Mouse (Mus musculus) R1 (cell line): ENCODE measurements around the gene Rtkn.
A peak's percentile ranks its signal among the peaks of the same experiment; 100 is the strongest.

ENCODE experiments used
- DNase-seq: peaks from one replicate; pipeline ENCODE4 v3.0.0-alpha.2; 2018; ENCODE audit warnings: low read depth, low spot score

Rtkn gene

DNA sequence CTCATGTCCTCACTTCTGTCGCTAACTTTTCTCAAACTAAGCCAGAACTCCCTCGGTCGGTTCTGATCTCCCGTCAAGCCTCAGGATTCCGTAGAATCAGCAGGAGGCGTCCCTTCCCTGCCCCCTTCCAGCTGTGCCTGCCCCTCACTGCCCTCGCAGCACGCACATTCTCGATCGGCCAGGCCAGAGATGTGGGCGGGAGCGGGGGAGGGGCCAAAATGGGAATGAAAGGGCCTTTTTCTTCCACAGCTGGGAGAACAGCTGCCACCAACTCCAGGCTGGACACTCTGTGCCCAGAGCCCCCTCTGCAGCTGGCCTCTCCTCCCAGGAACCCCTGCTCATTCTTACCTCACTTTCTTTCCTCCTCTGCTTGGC is 2.3 kb downstream of the Rtkn start:
- peak; percentile 54 for DNase-seq

DNA sequence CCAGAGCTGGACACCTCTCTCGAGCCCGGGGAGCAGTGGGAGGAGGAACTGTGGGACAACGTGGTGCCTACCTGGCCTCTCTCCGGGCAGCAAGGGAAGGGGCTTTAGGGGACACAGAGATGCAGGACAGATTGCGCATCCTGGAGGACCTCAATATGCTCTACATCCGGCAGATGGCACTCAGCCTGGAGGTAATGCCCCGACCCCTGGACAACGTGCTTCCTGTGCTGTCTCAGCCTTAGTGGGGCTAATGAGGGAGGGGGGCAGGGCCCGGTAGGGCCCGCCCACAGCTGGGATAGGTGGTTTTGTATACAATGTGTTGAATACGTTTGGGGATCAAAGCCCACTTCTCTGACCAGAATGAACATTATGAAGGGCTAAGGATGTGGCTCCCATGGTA is 2.8 kb downstream of the Rtkn start:
- DNase-seq: no peak

DNA sequence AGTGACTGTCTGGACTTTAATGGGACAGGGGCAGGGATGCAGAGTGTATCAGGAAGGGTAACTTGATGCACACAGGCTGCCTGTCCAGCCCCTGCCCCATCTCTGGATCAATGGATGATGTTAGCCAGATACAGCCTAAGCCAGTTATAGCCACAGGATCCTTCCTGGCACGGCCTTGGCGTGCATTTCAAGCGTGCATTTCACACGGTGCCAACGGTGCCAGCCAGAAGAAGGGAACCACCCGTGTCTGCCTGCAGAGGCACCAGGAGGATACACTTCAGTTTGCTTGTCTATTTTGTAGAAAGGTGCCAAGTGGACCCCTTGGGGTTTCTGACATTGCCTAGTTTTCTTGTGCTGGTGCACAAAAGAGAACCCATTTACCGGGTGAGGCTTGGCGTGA is 4.8 kb downstream of the Rtkn start:
- DNase-seq: no peak

DNA sequence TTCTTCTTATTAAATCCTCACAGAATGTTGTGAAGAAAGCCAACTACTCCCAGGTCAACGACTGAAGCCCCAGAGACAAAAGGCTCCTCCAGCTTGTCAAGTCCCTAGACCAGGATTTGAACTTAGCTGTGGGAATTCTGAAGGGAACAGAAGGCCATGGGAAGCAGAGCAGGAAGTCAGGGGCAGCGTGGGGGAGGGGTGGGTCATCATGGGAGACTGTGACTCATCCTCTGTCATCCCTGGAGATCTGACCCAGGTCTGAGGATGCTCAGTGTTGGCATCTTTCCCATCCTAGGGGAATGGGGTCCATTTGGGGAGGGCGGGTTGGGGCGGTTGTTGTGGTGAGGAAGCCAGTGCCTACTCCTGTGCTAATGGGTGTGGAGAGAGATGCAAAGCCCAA is 6.4 kb downstream of the Rtkn start:
- DNase-seq: no peak

DNA sequence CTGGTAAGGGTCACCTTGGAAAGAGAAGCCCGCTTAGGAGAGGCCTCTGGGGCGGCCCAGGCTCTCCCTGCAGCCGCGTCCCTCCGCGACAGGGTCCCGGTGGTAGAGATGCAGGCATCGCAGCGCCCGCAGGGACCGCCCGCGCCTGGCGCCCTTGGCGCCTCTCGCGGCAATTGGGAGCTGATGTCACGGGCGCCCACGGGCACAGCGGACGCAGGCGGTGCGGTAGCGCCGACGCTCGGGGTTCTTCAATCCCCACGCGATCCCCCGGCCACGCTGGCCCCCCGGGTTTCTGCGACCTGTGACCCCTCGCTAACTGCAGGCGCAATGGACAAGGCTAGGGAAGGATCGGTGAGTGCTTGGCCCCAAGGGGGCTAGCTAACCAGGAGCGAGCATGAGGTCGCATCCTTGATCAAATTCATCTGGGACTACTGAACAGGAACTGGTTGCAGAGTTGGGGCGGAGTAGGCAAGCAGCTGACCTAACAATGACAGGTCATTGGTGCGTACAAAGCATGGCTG is 7.0 kb downstream of the Rtkn start:
- DNase-seq: no peak

DNA sequence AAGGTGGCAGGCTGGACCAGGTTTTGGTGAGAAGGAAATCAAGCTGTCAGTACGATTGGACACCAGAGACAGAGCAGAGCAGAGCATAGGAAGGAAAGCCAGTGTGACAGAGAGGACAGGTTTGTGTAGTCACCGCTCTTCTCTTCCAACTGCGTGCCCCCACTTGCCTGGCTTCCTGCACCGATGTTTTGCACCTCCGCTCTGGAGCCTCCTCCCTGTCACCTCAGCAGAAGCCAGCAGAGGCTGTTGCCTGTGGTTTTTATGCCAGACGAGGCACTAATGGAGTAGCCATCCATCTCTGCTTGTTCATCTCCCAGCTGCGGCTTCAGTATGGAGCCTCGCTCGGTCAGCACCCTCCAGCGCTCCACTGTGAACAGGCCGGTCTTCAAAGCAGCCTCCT is 7.6 kb downstream of the Rtkn start:
- no peak for DNase-seq

DNA sequence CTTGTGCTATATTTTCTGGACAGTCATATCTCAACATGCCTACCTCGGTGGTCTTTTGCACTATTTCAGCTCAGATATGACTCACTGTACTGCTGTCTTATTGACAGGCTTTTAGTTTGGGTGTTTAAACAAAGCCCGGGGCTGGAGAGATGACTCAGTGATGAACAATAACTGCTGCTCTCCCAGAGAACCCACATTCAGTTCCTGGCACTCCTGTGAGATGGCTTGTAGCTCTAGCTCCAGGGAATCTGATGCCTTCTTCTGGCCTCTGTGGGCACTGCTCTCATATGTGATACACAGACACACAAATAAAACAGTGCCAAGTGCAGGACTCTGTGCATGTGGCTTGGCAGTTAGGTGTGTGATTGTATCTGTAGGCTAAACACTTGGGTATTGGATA is 9.9 kb downstream of the Rtkn start:
- DNase-seq: no peak

DNA sequence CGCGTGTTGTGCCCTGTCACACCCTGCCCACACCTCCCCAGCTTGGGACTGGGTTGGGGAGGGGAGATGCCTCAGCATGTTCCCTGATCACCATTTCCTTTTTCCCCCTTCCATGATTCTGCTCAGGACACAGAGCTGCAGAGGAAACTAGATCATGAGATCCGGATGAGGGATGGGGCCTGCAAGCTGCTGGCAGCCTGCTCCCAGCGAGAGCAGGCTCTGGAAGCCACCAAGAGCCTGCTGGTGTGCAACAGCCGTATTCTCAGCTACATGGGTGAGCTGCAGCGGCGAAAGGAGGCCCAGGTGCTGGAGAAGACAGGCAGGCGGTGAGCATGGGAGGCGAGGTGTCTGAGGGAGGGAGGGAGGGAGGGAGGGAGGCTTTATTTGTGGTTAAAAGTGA is 10.5 kb downstream of the Rtkn start:
- no peak for DNase-seq

DNA sequence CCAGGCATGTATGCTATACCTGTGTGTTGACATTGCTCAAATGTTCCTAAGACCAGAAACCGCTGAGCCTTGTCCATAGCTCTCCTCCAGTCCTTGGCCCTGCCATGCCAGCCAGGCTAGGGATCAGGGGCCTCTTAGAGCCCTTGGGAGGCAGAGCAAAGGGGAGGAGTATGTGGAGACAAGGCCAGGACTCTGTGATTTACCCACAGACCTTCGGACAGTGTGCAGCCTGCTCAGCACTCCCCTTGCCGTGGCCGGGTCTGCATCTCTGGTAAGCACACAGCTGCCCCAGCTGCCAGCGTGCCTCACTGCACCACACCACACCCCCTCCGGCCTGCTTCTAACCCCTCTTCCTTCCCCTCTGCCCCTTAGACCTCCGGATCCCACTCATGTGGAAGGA is 12.0 kb downstream of the Rtkn start:
- no peak for DNase-seq

DNA sequence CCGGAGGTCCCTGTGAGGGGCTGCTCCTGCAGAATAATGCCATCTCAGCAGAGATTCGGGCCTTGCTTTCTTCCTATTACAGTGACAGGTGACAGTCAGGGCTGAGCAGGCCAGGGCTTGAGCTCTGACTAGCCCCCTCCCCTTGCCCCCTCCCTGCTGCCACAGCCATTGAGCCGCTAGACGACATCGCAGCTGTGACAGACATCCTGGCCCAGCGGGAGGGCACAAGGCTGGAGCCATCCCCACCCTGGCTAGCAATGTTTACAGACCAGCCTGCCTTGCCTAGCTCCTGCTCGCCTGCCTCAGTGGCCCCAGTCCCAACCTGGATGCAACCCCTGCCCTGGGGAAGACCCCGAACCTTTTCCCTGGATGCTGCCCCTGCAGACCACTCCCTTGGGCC is 16.5 kb downstream of the Rtkn start:
- no peak for DNase-seq

DNA sequence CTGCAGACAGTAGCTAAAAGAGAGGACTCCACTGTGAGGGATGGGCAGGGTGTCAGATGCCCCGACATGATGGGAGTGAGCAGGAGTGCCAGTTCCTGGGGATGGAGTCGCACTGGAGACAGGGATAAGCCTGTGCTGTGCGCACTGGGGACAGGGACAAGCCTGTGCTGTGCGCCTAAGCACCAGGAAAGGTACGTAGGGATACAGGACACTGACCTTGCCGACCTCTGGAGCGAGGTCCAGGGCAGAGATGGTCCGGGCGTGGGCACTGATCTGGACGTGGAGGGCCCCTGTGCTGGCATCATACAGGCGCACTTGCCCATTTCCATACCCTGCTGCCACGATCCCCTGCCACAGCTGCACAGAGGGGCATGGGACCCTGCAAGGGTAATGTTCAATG is 17.8 kb downstream of the Rtkn start:
- DNase-seq: no peak

DNA sequence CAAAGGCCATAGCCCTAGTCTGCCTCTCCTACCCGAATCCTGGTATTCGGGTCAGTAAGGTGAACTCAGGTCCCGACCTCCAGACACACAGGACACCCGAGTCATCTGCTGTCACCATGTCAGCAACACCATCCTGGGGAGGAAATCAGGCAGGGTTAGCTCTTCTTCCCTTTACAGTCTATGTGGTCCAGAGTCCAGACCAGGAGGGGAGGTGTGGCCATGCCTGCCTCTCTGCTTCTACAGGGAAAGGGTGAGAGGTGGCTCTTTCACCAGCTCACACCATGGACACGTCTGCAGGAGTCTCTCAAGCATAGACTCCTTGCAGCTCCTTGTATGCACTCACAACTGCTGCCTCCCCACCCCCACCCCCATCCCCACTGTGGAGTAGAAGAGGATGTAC is 18.2 kb downstream of the Rtkn start:
- DNase-seq: no peak

DNA sequence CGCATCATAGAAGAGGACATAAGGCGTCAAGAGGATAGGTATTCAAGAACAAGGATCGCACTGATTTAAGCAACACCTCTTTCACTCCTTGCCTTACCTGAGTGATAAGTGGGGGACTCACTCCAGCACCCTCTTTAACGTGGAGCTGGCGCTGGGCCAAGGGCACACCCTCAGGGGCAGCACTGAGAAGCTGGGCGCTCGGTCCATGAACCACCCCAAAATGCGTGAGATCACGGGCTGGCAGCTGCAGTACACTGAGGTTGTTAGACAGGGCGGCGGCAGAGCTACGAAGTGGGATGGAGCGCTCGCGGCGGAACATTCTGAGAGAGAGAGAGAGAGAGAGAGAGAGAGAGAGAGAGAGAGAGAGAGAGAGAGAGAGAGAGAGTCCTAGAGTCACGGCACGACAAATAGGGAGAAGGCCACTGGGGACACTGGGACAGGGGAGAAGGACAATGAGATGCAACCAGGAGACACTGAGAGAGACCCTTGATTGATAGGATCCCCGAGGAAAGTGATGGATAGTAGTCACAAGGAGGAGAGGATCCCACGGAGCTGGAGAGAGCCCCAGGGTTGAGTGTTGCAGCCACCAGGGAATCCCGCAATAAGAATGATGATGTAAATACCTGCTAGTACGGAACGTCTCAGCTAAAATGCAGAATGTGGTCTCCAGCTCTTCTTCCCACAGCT is 20.4 kb downstream of the Rtkn start:
- no peak for DNase-seq

DNA sequence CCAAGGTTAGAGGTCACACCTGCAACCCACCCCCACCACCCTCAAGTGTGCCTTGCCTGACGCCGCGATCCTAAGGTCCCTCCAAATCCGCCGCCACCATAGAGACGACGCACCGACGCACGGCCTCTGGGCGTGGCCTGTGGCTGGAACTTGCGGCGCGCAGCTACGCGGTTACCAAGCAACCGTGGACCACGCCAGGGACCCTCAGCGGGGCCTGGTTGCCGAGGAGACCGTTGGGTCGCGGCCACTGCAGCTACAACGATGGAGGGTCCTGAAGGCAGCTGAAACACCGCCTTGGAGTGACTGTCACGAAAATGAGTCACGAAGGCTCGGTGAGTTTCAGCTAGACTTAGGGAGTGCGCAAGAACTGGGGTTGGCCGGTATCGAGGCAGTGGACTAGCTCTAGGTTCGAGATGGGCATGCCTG is 21.0 kb downstream of the Rtkn start, which contains the start of the genes Wdr54 and 1700003E16Rik:
Gene Wdr54, minus strand, starts transcription at position 139 of the 426 bp plus-strand sequence.
Gene 1700003E16Rik, plus strand, starts transcription at position 146 of the 426 bp plus-strand sequence.
- peak; percentile 87 for DNase-seq

DNA sequence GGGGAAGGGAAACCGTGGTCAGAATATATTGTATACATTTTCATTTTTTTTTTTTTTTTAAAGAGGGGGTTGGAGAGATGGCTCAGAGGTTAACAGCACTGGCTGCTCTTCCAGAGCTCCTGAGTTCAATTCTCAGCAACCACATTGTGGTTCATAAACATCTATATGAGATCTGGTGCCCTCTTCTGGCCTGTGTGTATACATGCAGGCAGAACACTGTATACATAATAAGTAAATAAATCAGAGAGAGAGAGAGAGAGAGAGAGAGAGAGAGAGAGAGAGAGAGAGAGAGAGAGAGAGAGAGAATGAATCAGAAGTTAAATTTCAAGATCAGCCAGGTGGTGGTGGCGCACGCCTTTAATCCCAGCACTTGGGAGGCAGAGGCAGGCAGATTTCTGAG is 24.2 kb downstream of the Rtkn start:
- DNase-seq: peak; percentile 72

DNA sequence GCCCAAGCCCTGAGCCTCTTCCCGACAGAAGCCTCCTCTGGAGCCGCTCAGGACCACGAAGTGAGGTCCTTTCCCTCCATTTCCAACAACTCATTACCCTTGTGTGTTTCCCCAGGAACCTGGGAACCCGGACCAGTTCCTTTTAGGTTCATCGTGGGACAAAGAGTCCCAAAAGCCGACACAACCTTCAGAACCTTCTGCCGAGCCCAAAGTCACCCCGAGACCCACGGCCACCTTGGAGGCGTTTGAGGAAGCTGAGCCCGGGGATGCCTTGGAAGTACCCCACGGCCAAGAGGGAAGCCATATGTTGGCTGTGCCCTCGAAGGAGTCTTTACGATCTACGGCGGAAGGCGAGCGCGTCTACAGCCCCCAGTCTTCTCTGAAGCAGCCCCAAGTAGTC is 26.2 kb downstream of the Rtkn start:
- peak; percentile 25 for DNase-seq

DNA sequence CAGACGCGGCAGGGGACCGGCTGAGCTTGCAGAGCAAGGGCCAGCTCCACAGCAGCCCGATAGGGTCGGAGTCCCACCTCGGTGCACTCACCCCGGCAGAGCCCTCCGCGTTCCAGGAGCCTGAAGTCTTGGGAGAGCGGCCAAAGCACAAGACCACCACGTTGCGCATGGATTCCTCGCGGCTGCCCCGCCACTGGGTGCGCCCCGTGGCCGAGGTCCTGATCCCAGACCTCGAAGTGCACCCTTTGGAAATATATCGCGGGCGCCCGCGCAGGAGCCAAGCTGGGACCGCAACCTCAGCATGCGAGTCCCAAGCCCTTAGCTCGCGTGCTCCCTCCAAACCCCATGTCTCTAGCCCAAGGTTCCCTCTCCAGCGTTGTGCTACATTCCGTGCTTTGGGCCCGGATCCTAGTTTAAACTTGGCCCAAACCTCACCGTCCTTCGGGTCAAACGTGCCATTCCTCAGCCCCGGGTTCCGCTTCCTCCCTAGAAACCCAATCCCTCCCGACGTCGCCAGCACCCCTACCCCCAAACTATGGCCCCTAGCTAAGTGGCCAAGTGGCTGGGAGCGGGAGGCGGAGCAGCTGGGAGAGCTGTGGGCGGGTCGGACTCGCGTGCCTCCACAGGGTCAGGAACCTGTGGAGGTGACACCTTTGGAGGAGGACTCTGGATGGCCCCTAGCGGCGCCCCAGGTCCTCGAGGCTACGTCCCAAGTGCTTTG is 26.8 kb downstream of the Rtkn start:
- DNase-seq: peak; percentile 86

DNA sequence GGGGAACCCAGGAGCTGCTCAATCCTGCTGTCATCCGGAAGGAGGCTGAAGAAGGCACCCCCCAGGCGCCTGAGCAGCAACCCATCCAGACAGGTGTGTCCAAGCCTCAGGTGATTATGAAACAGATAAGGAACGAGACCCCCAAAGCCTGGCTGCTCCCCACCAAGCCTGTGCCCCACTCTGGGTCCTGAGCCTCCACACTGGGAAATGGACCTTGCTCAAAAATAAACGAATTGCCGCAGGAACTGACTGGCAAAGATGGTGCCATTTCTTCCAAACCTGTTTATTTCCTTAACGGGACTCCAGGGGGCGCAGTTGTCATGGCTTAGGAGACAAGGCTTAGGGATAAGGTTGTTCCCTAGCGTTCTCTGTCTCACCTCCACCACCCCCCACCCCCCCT is 27.4 kb downstream of the Rtkn start:
- peak; percentile 91 for DNase-seq

DNA sequence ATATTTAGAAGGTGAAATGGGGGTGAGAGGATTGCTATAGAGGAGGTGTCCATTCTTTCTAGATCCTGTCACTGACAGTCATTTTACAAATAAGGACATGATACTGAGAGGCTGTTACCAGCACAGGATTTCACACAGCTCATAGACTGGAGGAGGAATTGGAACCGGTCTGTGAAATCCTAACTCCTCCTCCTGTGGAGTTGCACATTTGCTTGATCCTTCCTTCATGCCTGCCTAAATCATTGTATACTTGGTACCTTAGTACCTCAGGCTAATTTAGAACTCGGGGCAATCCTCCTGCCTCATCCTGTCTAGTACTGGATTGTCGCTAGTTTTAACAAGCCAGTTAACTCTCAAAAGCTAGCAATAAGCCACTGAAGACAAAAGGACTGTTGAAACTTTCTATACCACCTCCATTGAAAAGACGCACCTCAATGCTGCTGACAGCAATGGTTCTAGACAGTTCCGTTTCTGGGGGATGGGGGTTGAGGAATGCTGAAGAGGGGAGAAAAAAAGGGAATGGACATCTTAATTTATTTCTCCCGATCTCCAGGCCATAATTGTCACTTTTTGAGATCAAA is 29.9 kb downstream of the Rtkn start:
- DNase-seq: no peak

DNA sequence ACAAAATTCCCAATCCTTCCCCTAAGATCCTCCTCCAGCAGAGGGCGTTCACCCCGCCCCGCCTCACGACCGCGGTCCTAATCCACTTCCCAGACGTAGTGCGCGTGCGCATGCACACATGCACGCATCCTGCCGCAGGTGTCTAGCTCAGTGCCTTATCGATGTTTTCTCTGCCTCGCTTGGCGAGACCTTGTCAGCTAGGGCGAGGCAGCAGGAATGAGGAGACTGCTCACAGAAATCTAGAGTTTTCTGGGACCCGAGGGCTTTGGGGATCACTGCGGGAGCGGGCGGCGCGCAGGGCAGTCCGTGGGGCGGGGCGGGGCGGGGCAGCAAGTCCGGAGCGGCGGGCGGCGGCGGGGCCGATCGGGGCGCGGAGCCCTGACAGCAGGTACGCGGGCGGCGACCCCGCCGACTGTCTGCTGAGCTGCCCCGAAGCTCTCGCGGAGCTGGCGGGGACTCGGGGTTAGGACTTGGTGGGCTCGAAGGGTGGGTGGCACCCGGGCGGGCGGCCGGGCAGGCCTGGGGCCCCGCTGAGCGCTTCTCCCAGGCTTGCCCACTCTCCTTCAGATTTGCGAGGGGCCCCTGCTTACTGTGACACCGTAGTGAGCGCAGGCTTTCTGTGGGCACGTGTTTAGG is 30.5 kb downstream of the Rtkn start, which contains the start of gene Dctn1:
Gene Dctn1, plus strand, starts transcription at position 314 of the 636 bp plus-strand sequence.
- DNase-seq: peak; percentile 94

DNA sequence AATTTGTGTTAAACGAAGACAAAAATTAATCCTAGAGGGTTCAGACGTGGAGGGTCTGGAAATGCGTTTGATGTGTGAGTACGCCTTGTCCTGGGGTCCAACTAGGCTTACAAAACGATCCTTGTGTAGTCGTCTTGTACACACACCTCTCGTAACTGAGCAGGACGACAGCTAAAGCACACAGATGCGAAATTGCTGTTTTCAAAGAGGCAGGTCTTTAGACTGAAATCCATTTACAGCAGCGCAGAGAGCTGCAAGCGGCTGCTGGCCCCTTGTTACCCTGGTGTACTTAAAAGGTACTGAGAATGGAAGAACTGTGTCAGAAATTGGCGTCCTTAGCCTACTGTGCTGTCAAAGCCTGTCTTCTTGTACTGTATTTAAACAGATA is 31.0 kb downstream of the Rtkn start:
- DNase-seq: peak; percentile 58

DNA sequence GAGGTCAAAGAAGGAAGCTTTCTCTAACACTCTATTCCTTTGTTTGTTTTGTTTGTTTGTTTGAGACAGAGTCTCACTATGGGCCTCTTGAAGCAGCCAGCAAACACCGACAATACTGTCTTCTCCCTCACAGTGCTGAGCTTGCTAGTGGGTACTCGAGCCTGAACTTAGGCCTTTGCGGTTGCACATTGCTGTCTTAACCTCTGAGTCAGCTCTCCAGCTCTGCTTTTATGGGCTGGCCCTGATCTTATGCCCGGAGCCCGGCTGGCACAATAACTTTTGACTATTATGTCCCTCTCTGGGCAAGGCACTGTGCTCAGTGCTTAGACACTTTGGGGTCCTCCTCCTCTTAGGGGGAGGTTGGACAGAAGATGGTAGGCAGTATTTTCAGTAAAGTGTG is 34.6 kb downstream of the Rtkn start:
- no peak for DNase-seq
